Mouse (Mus musculus): ENCODE results near the gene Sypl2.
A peak's percentile ranks its signal among the peaks of the same experiment; 100 is the strongest.

Sypl2 gene

GRCm38 (mm10) chr3:108204470-108204869, 22.0 kb downstream of the Sypl2 start:
- peak; percentile 40 for DNase-seq

DNA sequence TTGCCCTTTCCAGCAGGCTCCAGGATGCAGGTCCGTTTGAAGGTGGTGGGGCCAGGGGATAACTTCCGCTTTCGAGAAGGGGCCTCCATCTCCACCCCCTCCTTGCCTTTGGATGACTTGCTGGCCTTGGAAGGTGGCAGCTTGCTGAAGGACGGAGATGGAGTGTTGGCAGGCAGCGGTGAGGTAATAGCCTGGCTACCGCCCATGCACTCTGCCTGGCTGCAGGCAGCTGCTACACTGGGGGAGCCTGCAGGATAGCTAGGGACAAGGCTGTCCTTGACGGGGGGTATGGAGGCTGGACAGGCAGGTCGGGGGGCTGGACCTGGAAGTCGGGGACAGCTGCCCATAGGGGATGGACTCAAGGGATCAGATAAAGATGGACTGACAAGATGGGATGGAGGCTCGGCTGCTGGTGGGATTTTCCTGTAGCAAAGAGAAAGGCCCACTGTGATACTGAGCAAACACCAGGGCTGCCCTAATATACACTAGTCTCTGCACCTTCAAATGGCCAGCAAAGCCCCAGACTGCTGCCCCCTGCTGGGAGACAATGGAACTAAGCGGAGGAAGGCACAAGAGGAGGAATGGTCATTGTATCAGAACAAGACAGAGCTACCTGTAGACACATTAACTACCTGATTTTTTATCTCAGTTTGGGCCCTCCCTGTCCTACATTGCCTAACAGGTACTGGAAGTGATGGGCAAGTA, 22.7 kb downstream of the Sypl2 start:
- DNase-seq = peak; percentile 84

DNA sequence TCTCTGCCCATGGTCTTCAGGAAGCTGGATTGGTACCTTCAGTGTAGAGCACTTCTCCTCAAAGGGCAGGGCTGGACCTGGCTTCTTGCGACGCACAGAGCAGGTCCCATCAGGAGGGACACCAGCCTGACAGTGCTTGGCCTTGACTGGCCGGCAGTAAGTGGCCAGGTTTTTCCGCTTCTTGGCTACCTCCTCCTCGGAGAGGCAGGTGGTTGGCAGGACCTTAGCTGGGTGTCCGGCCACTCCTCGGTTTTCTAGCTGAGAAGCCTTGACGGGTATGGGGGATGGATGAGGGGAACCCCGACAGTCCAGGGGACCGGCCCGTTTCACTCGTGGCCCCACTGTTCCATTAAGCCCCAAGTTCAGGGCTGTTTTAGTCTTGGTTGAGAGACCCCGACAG, 23.2 kb downstream of the Sypl2 start:
- peak; percentile 66 for DNase-seq

DNA sequence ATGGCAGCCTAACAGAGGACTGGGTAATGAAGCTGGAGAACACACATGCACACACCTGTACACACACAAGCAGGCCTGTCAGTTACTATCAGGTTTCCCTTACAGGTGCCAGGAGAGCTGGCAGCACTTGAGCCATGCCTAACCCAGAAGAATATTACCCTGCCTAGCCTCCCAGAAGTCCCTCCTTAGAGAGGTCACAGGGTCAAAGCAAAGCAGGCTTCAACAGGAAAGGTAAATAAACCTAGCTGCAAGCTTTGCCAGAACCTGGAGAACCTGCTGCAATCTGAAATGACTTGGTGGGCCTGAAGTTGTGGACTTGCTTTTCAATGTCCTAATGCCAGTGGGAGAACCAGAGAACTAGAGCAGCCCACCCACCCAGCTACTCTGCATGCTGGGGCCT, 23.9 kb downstream of the Sypl2 start:
- DNase-seq = no peak

DNA sequence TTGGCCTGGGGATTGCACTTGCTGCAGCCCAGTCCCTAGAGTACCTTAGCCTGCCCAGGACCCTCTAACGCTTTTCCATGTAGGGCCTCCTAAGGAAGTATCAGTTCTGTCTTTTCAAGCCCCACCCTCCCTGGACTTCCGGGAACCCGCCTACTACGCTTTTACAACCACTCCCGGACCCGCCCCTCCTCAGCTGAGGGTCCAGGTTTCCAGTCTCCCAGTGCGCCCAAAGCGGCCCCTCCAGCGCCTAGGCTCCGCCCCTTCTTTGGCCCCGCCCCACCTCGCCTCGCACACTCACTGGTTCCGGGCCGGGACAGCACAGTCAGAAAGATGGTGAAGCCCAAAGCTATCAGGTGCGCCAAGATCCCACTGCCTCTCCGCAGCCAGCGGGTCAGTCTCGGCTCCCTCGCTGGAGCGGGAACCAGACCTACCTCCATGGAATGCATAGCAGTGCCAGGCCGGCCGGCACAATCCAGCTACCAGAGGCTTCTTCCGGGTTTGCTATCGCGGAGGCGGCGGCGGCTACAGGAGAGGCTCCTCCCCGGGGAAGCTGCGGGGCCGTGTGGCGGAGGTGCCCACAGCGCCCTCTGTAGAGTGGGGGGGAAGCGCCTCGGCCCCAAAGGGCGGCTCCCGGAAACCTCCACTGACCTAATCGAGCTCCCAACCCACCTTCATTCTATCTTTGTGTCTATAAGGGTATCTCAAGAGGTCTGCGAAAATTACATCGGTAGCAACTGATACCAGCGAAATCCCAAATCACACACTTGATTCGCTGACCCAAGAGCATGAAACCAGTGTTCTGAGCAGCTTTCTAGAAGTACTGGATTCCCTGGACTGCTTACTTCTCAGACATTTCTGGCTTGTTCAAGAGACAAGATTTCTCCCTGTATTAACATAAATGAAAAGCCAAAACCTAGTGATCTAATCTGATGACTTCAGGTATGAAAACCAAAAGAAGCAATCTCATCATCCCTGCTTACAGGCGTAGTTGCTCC, 25.8 kb downstream of the Sypl2 start, which contains the start of gene Cyb561d1:
Gene Cyb561d1, minus strand, starts transcription at position 884 of the 995 bp plus-strand sequence.
- DNase-seq = peak; percentile 91

DNA sequence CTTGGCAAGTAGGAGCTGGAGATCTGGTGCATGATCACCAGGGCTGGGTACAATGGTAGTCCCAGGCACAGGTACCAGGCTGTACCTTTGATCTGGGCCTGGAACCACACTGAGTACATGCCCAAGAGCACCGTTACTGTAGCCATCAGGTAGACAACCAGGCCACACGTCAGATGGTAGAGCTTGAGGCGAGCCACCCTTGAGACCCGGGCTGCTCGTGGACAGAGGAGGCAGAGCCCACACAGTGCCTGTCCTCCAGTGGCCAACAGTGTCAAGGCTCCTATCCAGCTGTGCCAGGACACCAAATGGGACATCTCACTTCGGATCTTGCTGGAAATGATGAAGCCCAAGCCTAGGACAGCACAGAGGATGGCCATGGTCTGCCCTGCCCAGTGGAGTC, 27.2 kb downstream of the Sypl2 start:
- DNase-seq = peak; percentile 32

DNA sequence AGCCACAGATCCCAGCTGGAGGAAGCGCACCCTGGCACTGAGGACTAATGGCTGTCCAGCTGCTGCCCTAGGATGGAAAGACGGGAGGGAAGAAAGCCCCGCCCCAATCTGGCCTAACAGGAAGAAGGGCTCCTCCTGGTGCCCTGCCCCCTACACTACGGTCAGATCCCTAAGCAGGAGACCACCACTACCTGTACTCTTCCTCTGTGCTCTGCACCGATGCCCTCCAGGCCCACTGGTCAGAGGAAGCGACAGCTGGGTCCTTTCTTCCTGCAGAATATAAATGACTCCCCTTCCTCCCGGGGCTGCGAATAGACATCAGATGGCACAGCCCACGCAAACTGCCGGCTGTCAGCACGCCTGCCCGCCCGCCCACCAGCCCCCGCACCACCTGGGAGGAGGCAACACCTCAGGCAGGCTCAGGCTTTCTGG, 29.4 kb downstream of the Sypl2 start:
- DNase-seq = peak; percentile 74

DNA sequence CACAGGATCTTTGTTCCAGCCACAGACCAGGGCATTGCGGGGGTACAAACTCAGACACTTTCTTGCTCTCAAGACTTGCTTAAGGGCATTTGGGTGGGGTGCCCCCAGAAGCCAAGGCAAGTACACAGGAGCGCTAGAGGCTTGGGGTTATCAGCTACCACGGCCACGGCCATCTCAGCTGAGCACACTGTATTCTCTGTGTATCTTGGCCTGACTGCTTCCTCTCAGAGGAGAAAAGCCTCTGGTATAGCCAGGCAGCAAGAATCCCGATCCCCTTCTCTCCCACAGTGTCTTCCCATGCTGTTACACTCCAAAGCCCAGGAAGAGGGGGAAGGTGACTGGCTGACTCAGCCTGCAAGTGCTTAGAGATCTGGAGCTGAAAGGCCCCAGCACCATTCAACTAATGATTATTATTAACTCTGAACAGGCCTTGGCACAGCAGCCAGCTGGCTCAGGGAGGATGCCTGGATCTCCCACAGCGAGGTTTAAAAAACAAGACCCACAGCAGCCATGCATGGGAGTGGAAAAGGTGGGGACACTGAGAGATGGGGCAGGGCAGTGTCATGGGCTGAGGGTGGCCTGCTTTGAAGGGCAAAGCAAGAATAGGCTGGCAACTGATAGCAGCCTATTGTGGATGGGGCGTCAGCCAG, 30.4 kb downstream of the Sypl2 start:
- DNase-seq = peak; percentile 47

- no peak for DNase-seq
Observed at GRCm38 (mm10) chr3:108195287-108195686, 31.2 kb downstream of the Sypl2 start.

- DNase-seq = no peak
Observed at GRCm38 (mm10) chr3:108193686-108194085, 32.8 kb downstream of the Sypl2 start.

DNA sequence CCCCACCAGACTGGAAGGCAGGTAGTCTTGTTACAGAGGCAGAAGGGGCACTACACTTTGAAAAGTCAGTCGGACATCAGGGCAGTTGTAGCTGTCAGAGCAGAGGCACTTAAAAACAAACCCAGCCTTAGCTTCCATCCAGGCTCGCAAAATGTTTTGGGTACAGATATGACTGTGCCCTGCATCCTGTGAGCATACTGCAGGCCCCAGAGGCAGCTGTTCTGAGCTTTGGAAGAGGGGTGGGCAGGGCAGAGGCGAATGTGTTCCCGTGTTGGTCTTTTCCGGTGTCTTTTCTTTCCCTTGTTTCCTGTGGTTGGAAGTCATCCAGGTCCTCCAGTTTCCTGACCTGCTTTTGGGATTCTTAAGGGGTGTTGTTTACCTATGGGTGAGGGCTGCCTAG, 36.6 kb downstream of the Sypl2 start:
- DNase-seq = no peak

DNA sequence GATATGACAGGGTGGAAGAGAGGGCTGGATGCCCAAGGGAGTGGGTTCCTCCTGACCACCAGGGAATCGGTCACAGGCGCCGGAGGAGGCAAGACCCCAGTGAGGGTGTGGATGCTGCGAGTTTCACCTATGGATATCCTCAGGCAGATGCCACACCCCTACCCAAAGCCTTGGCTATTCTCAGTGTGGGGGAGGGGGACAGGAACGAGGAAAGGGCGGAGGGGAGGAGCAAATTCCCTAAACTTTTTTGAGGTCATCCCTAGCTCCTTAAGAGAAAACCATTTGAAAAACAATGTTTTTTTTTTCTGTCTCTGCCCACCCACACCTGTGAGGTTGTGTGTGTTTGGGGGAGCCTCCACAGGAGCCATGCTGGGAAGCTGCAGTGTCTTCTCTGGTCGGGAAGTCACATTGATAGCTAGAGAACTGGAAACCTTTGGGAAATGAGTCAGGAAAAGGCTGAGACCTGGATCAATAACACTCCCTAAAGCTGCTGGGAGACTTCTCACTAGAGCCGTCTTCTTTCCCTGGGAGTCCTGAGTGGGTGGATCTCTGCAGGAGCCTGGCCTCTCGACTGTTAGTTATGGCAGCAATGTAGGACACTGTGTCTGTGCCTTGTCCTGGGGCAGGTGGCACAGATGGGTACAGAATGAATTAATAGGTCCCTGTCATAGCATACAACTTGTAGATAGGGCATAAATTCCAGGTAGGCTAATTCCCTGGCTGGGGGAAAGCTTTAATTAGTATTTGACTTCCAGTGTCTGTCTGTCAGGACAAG, 37.5 kb downstream of the Sypl2 start:
- peak; percentile 59 for DNase-seq

DNA sequence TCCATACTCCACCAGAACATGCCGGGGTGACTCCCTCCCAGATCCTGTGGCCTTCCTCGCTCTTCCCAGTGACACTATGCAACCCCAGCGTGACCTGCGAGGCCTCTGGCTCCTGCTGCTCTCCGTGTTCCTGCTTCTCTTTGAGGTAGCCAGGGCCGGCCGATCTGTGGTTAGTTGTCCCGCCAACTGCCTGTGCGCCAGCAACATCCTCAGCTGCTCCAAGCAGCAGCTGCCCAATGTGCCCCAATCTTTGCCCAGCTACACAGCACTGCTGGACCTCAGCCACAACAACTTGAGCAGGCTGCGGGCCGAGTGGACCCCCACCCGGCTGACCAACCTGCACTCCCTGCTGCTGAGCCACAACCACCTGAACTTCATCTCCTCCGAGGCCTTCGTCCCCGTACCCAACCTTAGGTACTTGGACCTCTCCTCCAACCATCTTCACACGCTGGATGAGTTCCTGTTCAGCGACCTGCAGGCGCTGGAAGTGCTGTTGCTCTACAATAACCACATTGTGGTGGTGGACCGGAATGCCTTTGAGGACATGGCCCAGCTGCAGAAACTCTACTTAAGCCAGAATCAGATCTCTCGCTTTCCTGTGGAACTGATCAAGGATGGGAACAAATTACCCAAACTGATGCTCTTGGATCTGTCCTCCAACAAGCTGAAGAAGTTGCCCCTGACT, 39.2 kb downstream of the Sypl2 start:
- peak; percentile 52 for DNase-seq

DNA sequence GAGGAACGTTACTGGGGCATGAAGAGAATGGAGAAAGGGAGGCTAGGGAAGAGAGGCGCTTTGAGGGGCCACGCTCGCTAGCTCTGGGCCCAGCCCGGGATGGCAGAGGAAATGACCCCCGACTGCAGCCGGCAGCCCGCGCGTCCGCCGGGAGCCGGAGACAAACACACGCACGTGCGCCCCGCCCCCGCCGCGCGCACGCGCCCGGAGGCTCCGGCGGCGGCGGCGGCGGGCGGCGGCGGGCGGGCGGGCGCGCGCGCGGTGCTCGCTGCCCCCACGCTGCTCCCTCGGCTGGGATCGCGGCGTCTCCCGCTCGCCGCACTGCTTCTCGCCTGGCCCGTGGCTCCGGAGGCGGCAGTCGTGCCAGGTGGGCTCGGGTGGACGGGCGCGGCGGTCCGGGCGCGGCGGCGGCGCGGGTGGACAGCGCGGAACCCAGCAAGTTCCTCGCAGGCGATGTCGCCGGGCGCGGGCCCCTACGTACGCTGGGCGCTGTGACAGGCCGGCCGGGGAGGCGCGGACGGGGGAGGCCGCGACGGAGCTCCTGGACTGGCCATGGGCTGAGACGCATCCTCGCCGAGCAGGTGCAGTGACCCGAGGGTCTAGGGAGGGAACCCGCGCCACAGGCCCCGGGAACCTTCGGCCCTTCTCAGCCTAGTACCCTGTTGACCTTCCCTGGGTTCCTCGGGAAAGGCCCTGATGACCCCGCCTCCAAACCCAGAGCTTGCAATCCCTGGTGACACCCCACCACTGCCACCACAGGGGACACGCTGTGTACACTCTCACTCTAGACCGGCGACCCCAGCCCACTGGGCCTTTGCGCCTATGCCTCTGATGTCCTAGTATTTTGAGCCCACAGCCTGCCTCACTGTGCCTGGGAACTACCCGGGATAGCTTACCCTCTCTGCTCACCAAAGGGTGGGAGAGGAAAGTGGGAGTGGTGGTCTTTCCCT, 40.1 kb downstream of the Sypl2 start, which contains the start of gene Amigo1:
Gene Amigo1, plus strand, starts transcription at position 238 of the 950 bp plus-strand sequence.
- peak; percentile 75 for DNase-seq

DNA sequence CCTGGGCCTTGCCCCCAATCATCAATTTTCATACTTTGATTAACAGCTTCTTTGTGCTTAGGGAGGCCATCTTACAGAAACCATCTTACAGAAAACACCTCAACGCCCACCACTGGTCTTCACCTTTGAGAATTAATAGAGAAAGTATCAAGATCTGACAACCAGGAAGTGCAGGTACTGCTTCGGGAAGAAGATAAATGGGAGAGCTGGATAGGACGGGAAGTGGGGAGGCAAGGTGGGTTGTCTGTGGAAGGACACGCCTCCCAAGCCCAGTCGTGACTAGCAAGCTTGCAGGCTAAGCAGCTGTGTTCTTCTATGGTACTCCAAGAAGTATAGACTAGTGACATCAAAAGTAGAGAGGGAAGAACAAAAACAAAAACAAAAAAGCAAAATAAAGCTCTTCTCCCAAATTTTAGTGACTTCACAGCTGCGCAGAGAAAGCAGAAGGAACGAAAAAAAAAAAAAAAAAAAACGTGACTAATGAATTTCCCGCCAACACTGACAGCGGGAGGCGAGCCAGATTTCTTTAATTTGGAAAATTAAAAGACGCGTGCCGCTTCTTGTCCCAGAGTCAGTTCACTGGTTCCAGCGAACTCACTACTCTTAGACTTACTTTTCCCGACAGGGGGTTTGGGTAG, 40.9 kb downstream of the Sypl2 start:
- DNase-seq = peak; percentile 24

DNA sequence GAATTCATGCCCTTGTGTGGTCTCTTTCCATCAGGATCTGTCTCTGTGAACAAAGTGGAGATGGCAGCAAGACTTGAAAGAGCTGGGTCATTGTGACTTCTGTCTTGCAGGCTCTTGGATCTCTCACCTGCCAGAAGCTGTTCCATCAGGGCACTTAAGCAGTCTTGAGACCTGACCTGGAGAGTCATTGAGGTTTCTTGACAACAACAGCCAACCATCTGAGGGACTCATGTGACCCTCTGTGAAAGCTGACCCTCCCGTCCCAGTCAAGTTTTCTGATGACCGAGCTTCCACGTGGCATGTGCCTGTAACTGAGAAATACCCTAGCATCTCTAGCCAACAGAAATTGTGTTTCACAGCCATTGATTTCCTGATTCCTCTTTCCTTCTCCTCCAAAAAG, 41.7 kb downstream of the Sypl2 start:
- no peak for DNase-seq

DNA sequence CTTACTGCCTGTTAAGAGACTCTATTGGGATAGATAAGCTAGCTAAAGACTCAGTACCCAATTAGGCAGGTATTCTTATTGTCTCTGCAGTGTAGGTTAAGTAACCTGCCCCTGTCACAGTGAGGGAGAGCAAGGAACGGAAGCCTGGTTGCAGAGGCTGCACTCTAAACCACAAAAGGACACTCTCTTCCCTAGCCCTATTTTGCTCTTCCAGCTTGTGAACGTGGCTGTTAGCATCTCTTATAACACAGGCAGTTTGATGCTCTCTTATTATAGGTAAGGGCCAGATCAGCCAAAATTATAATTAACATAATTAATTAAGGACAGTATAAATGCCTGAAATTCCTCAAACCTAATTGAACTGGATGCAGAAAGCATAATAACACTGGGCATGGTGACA, 45.9 kb downstream of the Sypl2 start:
- no peak for DNase-seq

- DNase-seq = no peak
Observed at GRCm38 (mm10) chr3:108178756-108179715, 47.4 kb downstream of the Sypl2 start.

Measured in cerebellum, adult 9-11 months (tissue).